Mouse (Mus musculus): ENCODE results near the gene Kif6. TPM values are rescaled to one million over a fixed set of nuclear protein-coding genes. Genes with fewer than 3 reads are reported as not detected.

The Kif6 gene
- polyA plus RNA-seq, 1 experiment from 2014 or later, result 2.6 TPM

GRCm38 (mm10) chr17:49787351-49787750 lies 172.4 kb downstream of the Kif6 start:
- DNase-seq (ENCODE audit: low spot score), result no peak
- Histone ChIP-seq H3K4me3 (no peak overlapping the region), H3K36me3 (no peaks in the 10 kb centered on the region), H3K4me1 (replicated peaks) (peaks cover 20% of the 10 kb centered on the region), H3K27me3 (ENCODE audit: insufficient read depth, poor library complexity, severe bottlenecking) (no peaks in the 10 kb centered on the region), H3K9me3 (no peaks in the 10 kb centered on the region), H3K27ac (no peak overlapping the region)
- WGBS, result 51% methylated on average over 9 of the region's 9 CpGs

GRCm38 (mm10) chr17:49788187-49788974 lies 173.4 kb downstream of the Kif6 start:
- H3K27ac ChIP-seq, result peak overlapping the region; percentile 56
- no peaks in the 10 kb centered on the region for H3K9me3 ChIP-seq
- 63% methylated on average over 7 of the region's 7 CpGs for WGBS
- no peaks in the 10 kb centered on the region for H3K27me3 ChIP-seq (ENCODE audit: insufficient read depth, poor library complexity, severe bottlenecking)
- DNase-seq (ENCODE audit: low spot score), result no peak
- peaks cover 20% of the 10 kb centered on the region for H3K4me1 ChIP-seq (replicated peaks)
- H3K36me3 ChIP-seq, result no peaks in the 10 kb centered on the region
- H3K4me3 ChIP-seq, result no peak overlapping the region

- WGBS, result 96% methylated on average over 5 of the region's 5 CpGs
- H3K4me3 ChIP-seq, result no peak overlapping the region
- peaks cover 20% of the 10 kb centered on the region for H3K4me1 ChIP-seq (replicated peaks)
- no peak for DNase-seq (ENCODE audit: low spot score)
- H3K9me3 ChIP-seq, result no peaks in the 10 kb centered on the region
- no peak overlapping the region for H3K27ac ChIP-seq
- no peaks in the 10 kb centered on the region for H3K27me3 ChIP-seq (ENCODE audit: insufficient read depth, poor library complexity, severe bottlenecking)
- H3K36me3 ChIP-seq, result no peaks in the 10 kb centered on the region
Observed at GRCm38 (mm10) chr17:49791546-49791945, 176.6 kb downstream of the Kif6 start.

- DNase-seq (ENCODE audit: low spot score), result no peak
- WGBS, result 91% methylated on average over 10 of the region's 10 CpGs
- Histone ChIP-seq H3K4me1 (replicated peaks) (peaks cover 19% of the 10 kb centered on the region), H3K9me3 (no peaks in the 10 kb centered on the region), H3K27me3 (ENCODE audit: insufficient read depth, poor library complexity, severe bottlenecking) (no peaks in the 10 kb centered on the region), H3K4me3 (no peak overlapping the region), H3K36me3 (no peaks in the 10 kb centered on the region), H3K27ac (no peak overlapping the region)
Observed at GRCm38 (mm10) chr17:49792217-49792743, 177.3 kb downstream of the Kif6 start.

- H3K27ac ChIP-seq, result no peak overlapping the region
- peaks cover 13% of the 10 kb centered on the region for H3K4me1 ChIP-seq (replicated peaks)
- no peaks in the 10 kb centered on the region for H3K27me3 ChIP-seq (ENCODE audit: insufficient read depth, poor library complexity, severe bottlenecking)
- DNase-seq (ENCODE audit: low spot score), result no peak
- H3K9me3 ChIP-seq, result no peaks in the 10 kb centered on the region
- H3K4me3 ChIP-seq, result no peak overlapping the region
- H3K36me3 ChIP-seq, result no peaks in the 10 kb centered on the region
- 92% methylated on average over 1 of the region's 1 CpGs for WGBS
Observed at GRCm38 (mm10) chr17:49792946-49793345, 178.0 kb downstream of the Kif6 start.

GRCm38 (mm10) chr17:49793965-49794364 lies 179.0 kb downstream of the Kif6 start:
- Histone ChIP-seq H3K27ac (no peak overlapping the region), H3K27me3 (ENCODE audit: insufficient read depth, poor library complexity, severe bottlenecking) (no peaks in the 10 kb centered on the region), H3K36me3 (no peaks in the 10 kb centered on the region), H3K9me3 (no peaks in the 10 kb centered on the region), H3K4me1 (replicated peaks) (peaks cover 2% of the 10 kb centered on the region), H3K4me3 (no peak overlapping the region)
- WGBS, result 97% methylated on average over 3 of the region's 3 CpGs
- DNase-seq (ENCODE audit: low spot score), result no peak

- Histone ChIP-seq H3K4me3 (no peak overlapping the region), H3K27me3 (ENCODE audit: insufficient read depth, poor library complexity, severe bottlenecking) (no peaks in the 10 kb centered on the region), H3K4me1 (replicated peaks) (peaks cover 4% of the 10 kb centered on the region; the same call in 1 of the 2 replicates), H3K36me3 (no peaks in the 10 kb centered on the region), H3K9me3 (no peaks in the 10 kb centered on the region), H3K27ac (no peak overlapping the region)
- WGBS, result 88% methylated on average over 3 of the region's 3 CpGs
- DNase-seq (ENCODE audit: low spot score), result no peak
Observed at GRCm38 (mm10) chr17:49795241-49795640, 180.3 kb downstream of the Kif6 start.

- DNase-seq (ENCODE audit: low spot score), result no peak
- Histone ChIP-seq H3K4me3 (no peak overlapping the region), H3K4me1 (replicated peaks) (peaks cover 6% of the 10 kb centered on the region; the same call in 1 of the 2 replicates), H3K36me3 (no peaks in the 10 kb centered on the region), H3K27ac (no peak overlapping the region), H3K27me3 (ENCODE audit: insufficient read depth, poor library complexity, severe bottlenecking) (no peaks in the 10 kb centered on the region), H3K9me3 (no peaks in the 10 kb centered on the region)
- WGBS, result 76% methylated on average over 3 of the region's 3 CpGs
Observed at GRCm38 (mm10) chr17:49796116-49796515, 181.2 kb downstream of the Kif6 start.

GRCm38 (mm10) chr17:49799168-49799567 lies 184.2 kb downstream of the Kif6 start:
- Histone ChIP-seq H3K27me3 (ENCODE audit: insufficient read depth, poor library complexity, severe bottlenecking) (no peaks in the 10 kb centered on the region), H3K27ac (no peak overlapping the region), H3K4me1 (replicated peaks) (peaks cover 6% of the 10 kb centered on the region; the same call in 1 of the 2 replicates), H3K9me3 (no peaks in the 10 kb centered on the region), H3K4me3 (no peak overlapping the region), H3K36me3 (no peaks in the 10 kb centered on the region)
- no peak for DNase-seq (ENCODE audit: low spot score)
- 77% methylated on average over 5 of the region's 5 CpGs for WGBS

- Histone ChIP-seq H3K4me1 (replicated peaks) (peaks cover 6% of the 10 kb centered on the region; the same call in 1 of the 2 replicates), H3K27me3 (ENCODE audit: insufficient read depth, poor library complexity, severe bottlenecking) (no peaks in the 10 kb centered on the region), H3K27ac (no peak overlapping the region), H3K9me3 (no peaks in the 10 kb centered on the region), H3K4me3 (no peak overlapping the region), H3K36me3 (no peaks in the 10 kb centered on the region)
- no peak for DNase-seq (ENCODE audit: low spot score)
- WGBS, result 57% methylated on average over 2 of the region's 2 CpGs
Observed at GRCm38 (mm10) chr17:49800157-49800556, 185.2 kb downstream of the Kif6 start.

GRCm38 (mm10) chr17:49807461-49807860 lies 192.5 kb downstream of the Kif6 start:
- no peak overlapping the region for H3K4me3 ChIP-seq
- H3K27me3 ChIP-seq (ENCODE audit: insufficient read depth, poor library complexity, severe bottlenecking), result no peaks in the 10 kb centered on the region
- no peaks in the 10 kb centered on the region for H3K9me3 ChIP-seq
- no peaks in the 10 kb centered on the region for H3K36me3 ChIP-seq
- 0 out of 2 replicates have a peak, but pooled peaks cover 3% of the 10 kb centered on the region for H3K4me1 ChIP-seq (replicated peaks)
- no peak overlapping the region for H3K27ac ChIP-seq
- DNase-seq (ENCODE audit: low spot score), result no peak
- 63% methylated on average over 4 of the region's 4 CpGs for WGBS

GRCm38 (mm10) chr17:49808712-49809343 lies 193.9 kb downstream of the Kif6 start:
- Histone ChIP-seq H3K27ac (no peak overlapping the region), H3K36me3 (no peaks in the 10 kb centered on the region), H3K9me3 (no peaks in the 10 kb centered on the region), H3K4me3 (no peak overlapping the region), H3K27me3 (ENCODE audit: insufficient read depth, poor library complexity, severe bottlenecking) (no peaks in the 10 kb centered on the region), H3K4me1 (replicated peaks) (0 out of 2 replicates have a peak, but pooled peaks cover 3% of the 10 kb centered on the region)
- DNase-seq (ENCODE audit: low spot score), result no peak
- 74% methylated on average over 6 of the region's 6 CpGs for WGBS
